Mouse (Mus musculus): ENCODE data around the gene Tspo. TPM values are rescaled to one million over a fixed set of nuclear protein-coding genes. Genes with fewer than 3 reads are reported as not detected.

The Tspo gene
- polyA plus RNA-seq, 1 experiment from 2014 or later, result 105 TPM

- no peaks in the 10 kb centered on the region for H3K27me3 ChIP-seq
- no peak for ATAC-seq (ENCODE audit: borderline replicate concordance, extremely low read depth, low FRiP score, low TSS enrichment)
- no peak overlapping the region for H3K4me3 ChIP-seq
- no peak overlapping the region for H3K27ac ChIP-seq
- peaks cover 56% of the 10 kb centered on the region for H3K36me3 ChIP-seq
- H3K4me2 ChIP-seq, result no peak overlapping the region
- WGBS, result 86% methylated on average over 8 of the region's 8 CpGs
- no peaks in the 10 kb centered on the region for H3K9me3 ChIP-seq
- H3K4me1 ChIP-seq, result no peaks in the 10 kb centered on the region
- no peak overlapping the region for H3K9ac ChIP-seq
These were observed 16.2 kb upstream of the Tspo start for GRCm38 (mm10) chr15:83547144-83547543.

DNA sequence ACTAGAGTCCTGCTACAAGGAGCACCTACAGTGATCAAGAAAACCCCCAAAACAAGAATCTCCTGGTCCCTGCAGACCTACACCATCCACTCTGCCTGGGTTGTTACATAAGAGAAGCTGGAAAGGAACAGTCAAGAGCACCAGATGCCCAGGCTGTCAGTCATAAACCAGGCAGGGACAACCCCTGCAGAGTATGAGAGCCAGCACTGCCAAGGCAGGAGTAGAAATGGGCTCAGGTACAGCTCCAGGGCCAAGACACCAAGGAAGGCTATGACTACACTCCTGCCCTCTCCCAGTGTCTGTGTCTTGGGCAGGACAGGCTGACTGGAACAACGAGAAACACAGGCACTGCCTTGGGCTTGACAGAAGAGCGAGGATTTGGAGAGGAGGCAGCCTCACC, 13.3 kb upstream of the Tspo start:
- WGBS, result 74% methylated on average over 2 of the region's 2 CpGs
- Histone ChIP-seq H3K9ac (no peak overlapping the region), H3K4me3 (no peak overlapping the region), H3K4me1 (peaks cover 7% of the 10 kb centered on the region), H3K27ac (no peak overlapping the region), H3K4me2 (no peak overlapping the region), H3K36me3 (peaks cover 51% of the 10 kb centered on the region), H3K9me3 (no peaks in the 10 kb centered on the region), H3K27me3 (no peaks in the 10 kb centered on the region)
- no peak for ATAC-seq (ENCODE audit: borderline replicate concordance, extremely low read depth, low FRiP score, low TSS enrichment)

DNA sequence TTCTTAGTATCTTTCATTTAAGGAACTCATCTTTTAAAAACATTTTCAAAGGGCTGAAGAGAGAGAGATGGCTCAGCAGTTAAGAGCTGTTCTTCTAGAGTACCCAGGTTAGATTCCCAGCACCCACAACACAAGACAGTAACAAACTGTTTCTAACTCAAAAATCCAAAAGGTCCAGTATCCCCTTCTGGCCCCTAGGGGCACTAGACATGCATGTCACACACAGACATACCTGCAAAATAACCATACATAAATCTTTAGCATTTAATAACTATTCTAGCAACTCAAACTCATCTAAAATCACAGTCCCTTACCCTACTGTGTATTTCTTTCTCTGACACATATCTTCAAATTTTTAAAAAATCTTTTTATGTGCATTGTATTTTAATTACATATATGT, 9.6 kb upstream of the Tspo start:
- H3K9me3 ChIP-seq, result no peaks in the 10 kb centered on the region
- H3K4me3 ChIP-seq, result no peak overlapping the region
- H3K9ac ChIP-seq, result no peak overlapping the region
- H3K27ac ChIP-seq, result no peak overlapping the region
- no peak for ATAC-seq (ENCODE audit: borderline replicate concordance, extremely low read depth, low FRiP score, low TSS enrichment)
- H3K4me1 ChIP-seq, result peaks cover 7% of the 10 kb centered on the region
- no peaks in the 10 kb centered on the region for H3K27me3 ChIP-seq
- H3K4me2 ChIP-seq, result no peak overlapping the region
- peaks cover 21% of the 10 kb centered on the region for H3K36me3 ChIP-seq

DNA sequence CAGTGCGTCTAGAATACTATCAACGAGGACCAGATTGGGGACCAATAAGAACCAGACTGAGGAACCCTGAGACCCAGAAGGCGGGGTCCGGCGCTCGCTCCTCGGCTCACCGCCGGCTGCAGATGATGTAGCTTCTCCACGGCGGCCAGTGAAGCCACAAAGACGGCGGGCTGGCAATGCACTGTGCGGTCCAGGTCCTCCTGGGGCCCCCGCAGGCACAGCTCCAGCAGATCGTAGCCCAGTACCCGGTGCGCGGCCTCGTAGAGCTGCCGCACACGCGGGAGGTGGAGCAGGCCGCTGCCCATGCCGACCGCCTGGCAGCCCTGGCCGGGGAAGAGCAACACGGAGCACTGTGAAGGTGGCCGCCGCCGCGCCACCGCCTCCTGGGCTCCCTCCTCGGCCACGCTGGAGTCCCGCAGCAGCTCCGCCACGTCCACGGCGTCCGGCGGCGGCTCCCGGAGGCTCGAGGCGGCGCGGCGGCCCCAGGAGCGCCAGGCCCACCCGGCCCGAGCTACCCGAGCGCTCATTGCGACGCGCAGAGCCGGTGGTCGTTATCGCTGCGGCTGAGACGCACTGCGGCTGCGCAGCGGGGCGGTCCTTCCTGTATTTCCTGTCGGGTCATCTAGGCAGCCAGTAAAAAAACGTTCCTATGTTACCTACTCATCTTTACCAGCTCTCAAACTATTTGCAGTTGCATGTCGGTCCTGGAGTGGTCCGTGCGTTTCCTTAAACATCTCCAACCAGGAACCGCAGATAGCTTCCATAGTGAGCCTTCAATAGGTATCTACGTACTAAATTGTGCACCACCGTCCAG, 8.0 kb upstream of the Tspo start:
- peaks cover 7% of the 10 kb centered on the region for H3K4me1 ChIP-seq
- no peaks in the 10 kb centered on the region for H3K27me3 ChIP-seq
- peak overlapping the region; percentile 76 for H3K4me3 ChIP-seq
- H3K36me3 ChIP-seq, result peaks cover 6% of the 10 kb centered on the region
- H3K4me2 ChIP-seq, result peak overlapping the region; percentile 88
- peak; percentile 87 for ATAC-seq (ENCODE audit: borderline replicate concordance, extremely low read depth, low FRiP score, low TSS enrichment)
- peak overlapping the region; percentile 90 for H3K9ac ChIP-seq
- peak overlapping the region; percentile 89 for H3K27ac ChIP-seq
- no peaks in the 10 kb centered on the region for H3K9me3 ChIP-seq
- WGBS, result under 1% methylated on average over 68 of the region's 74 CpGs

GRCm38 (mm10) chr15:83560941-83561477, 2.4 kb upstream of the Tspo start:
- Histone ChIP-seq H3K27ac (no peak overlapping the region), H3K9ac (no peak overlapping the region), H3K4me2 (no peak overlapping the region), H3K27me3 (no peaks in the 10 kb centered on the region), H3K36me3 (no peaks in the 10 kb centered on the region), H3K4me3 (no peak overlapping the region), H3K4me1 (peaks cover 16% of the 10 kb centered on the region), H3K9me3 (no peaks in the 10 kb centered on the region)
- ATAC-seq (ENCODE audit: borderline replicate concordance, extremely low read depth, low FRiP score, low TSS enrichment), result no peak
- 53% methylated on average over 5 of the region's 5 CpGs for WGBS

DNA sequence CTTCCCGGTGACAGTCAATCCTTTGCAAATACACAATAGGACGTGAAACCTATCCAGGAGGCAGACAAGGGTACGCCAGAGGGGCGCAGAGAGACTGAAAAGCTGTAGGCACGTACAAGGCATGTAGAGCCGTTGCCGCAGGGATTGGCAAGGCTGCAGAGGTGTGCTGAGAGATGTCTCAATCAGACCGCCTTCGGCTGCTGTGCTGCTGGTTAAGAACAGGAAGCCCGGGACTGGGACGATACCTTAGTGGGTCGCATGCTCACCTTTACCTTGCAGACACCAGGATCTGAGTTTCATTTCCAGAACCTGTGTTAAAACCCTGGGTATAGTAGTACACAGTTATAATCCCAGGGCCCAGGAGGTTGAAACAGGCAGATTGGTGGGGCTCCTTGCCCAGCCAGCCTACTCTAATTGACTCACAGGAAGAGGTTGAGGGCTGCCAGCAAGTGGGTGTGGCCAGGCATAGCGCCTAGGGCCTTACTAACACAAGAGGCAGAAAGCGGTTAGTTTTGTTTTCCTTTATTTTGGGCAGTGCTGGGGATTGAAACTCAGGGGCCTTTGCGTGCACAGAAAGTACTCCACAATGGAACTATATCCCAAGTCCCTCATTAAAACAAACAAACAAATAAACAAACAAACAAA, 644 bp upstream of the Tspo start:
- peak; percentile 75; the same call in 1 of the 2 replicates for ATAC-seq (ENCODE audit: borderline replicate concordance, extremely low read depth, low FRiP score, low TSS enrichment)
- Histone ChIP-seq H3K4me1 (peaks cover 16% of the 10 kb centered on the region), H3K27ac (peak overlapping the region; percentile 71), H3K9ac (0 out of 2 replicates have a peak overlapping the region, but pooled peaks have one; percentile 60), H3K36me3 (no peaks in the 10 kb centered on the region), H3K4me2 (peak overlapping the region; percentile 98), H3K4me3 (peak overlapping the region; percentile 59), H3K9me3 (no peaks in the 10 kb centered on the region), H3K27me3 (no peaks in the 10 kb centered on the region)
- 31% methylated on average over 15 of the region's 15 CpGs for WGBS

DNA sequence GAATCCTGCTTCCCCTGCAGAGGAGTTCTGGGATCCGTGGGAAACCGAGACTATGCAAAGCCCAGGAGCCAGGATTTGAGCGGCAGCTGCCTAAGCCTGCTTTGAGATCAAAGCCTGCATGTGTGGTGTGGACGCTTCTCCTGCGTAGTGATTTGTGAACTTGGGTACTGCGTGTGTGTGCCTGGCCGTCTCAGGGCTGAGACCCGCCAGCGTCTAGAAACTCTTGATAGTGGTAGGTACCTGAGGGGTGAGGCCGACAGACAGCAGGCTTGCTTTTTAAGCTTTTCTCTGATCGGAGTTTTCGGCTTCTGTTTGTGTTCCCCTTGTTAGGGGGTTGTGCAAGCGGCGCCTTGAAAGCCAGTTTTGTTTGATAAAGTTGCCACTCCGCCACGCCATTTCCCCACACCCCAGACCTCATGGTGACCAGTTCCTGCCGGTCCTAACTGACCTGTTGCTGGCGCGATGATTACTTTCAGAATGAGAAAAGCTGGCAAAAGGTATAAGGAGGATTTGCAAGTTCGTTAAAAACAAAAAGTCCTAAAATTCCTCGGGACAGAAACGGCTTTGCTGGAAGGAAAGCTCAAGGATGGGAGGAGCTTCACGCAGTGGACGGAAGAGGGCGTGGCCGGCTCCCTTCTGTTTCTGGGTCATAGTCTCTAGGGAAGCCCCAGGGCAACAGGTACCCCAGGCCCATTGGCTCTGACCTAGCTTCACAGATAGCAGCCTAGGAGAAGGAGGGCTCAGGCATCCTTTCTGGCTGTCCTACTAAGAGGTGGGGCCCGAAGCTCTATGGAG, 662 bp downstream of the Tspo start:
- H3K36me3 ChIP-seq, result no peaks in the 10 kb centered on the region
- peaks cover 16% of the 10 kb centered on the region for H3K4me1 ChIP-seq
- H3K27ac ChIP-seq, result peak overlapping the region; percentile 71
- H3K9me3 ChIP-seq, result no peaks in the 10 kb centered on the region
- H3K4me3 ChIP-seq, result peak overlapping the region; percentile 59
- WGBS, result 2% methylated on average over 27 of the region's 27 CpGs
- no peaks in the 10 kb centered on the region for H3K27me3 ChIP-seq
- 0 out of 2 replicates have a peak, but pooled peaks have one; percentile 33 for ATAC-seq (ENCODE audit: borderline replicate concordance, extremely low read depth, low FRiP score, low TSS enrichment)
- H3K4me2 ChIP-seq, result peak overlapping the region; percentile 98
- H3K9ac ChIP-seq, result peak overlapping the region; percentile 60

DNA sequence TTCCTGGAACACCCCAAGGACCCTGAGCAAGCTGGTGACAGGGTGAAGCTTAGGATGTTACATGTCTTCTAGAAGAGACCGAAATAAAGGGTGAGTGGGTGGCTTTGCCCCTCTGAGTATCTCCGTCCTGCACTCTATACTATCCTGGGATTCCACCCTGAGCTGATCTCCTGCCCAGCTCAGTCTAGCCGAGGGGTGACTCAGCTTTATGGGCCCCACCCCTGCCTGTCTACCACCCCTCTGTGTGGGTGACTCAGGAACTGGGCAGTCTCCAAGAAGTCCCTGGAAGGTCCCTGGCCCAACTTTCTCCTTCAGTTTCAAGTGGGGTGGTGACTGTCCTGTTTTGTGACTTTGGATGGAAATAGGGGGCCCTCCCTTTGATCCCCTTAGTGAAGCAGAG, 2.0 kb downstream of the Tspo start:
- ATAC-seq (ENCODE audit: borderline replicate concordance, extremely low read depth, low FRiP score, low TSS enrichment), result no peak

DNA sequence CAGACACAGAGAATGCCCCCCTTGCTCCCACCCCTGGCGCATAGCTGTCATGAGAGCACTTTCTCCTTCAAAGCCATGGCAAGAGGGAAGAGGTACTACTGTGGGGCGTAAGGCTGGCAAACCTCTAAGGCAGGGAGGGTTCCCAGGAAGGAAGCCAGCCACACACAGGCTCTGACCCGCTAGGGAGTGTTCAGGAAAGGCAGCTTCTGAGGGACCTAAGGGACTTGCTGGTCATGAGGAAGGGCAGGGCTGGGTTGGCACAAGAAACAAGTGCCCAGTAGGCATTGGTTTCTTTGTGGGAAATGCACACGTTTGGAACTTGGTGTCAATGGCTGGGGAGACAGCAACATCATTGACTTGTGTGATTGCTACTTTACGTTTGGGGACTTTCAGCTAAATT, 2.6 kb downstream of the Tspo start:
- Histone ChIP-seq H3K36me3 (no peaks in the 10 kb centered on the region), H3K27me3 (no peaks in the 10 kb centered on the region), H3K27ac (no peak overlapping the region), H3K9ac (no peak overlapping the region), H3K4me2 (no peak overlapping the region), H3K4me1 (peaks cover 16% of the 10 kb centered on the region), H3K9me3 (no peaks in the 10 kb centered on the region), H3K4me3 (no peak overlapping the region)
- ATAC-seq (ENCODE audit: borderline replicate concordance, extremely low read depth, low FRiP score, low TSS enrichment), result no peak
- WGBS, result 67% methylated on average over 5 of the region's 5 CpGs

More for the DNA sequence above, 2.0 kb downstream of the Tspo start:
- no peaks in the 10 kb centered on the region for H3K27me3 ChIP-seq
- no peak overlapping the region for H3K4me2 ChIP-seq
- 83% methylated on average over 3 of the region's 3 CpGs for WGBS
- H3K9me3 ChIP-seq, result no peaks in the 10 kb centered on the region
- H3K27ac ChIP-seq, result no peak overlapping the region
- H3K4me3 ChIP-seq, result no peak overlapping the region
- H3K36me3 ChIP-seq, result no peaks in the 10 kb centered on the region
- peaks cover 16% of the 10 kb centered on the region for H3K4me1 ChIP-seq
- no peak overlapping the region for H3K9ac ChIP-seq

DNA sequence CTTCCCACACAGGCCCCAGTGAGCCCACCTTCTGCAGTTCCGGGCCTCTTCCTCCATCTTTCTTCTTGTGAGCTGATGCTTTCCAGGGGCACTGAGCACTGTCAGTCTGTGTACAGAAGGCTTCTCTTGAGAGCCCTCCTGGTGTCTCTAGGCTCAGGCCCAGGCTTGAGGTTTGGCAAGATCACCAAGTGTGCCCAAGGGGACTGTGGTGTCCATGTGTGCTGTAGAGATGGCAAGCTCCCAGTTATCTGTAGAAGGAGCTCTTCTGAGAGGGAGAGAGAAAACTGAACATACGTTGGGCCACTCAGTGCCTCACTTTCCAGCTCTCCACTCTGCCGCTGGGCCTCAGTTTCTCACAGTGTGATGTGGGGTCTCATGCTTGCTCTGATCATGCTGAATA, 4.3 kb downstream of the Tspo start:
- H3K4me3 ChIP-seq, result no peak overlapping the region
- no peak overlapping the region for H3K4me2 ChIP-seq
- H3K4me1 ChIP-seq, result peaks cover 12% of the 10 kb centered on the region
- 80% methylated on average over 3 of the region's 3 CpGs for WGBS
- H3K36me3 ChIP-seq, result no peaks in the 10 kb centered on the region
- H3K9me3 ChIP-seq, result no peaks in the 10 kb centered on the region
- H3K9ac ChIP-seq, result no peak overlapping the region
- no peak for ATAC-seq (ENCODE audit: borderline replicate concordance, extremely low read depth, low FRiP score, low TSS enrichment)
- H3K27me3 ChIP-seq, result no peaks in the 10 kb centered on the region
- no peak overlapping the region for H3K27ac ChIP-seq

DNA sequence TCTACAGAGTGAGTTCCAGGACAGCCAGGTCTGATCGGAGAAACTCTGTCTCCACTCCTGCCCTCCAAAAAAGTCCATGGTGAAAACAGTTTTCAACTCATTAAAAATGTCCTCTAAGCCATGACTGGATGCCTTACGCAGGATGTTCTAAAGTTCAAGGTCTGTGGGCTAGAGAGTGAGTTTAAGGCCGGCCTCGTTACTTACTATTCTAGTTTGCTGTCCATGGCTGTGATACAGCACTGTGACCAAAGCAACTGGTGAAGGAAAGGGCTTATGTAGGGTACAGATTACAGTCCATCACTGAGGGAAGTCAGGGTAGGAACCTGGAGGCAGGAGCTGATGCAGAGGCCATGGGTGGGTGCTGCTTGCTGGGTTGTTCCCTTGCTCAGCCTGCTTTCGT, 5.2 kb downstream of the Tspo start:
- Histone ChIP-seq H3K27me3 (no peaks in the 10 kb centered on the region), H3K4me2 (no peak overlapping the region), H3K27ac (no peak overlapping the region), H3K4me3 (no peak overlapping the region), H3K4me1 (peaks cover 5% of the 10 kb centered on the region), H3K36me3 (no peaks in the 10 kb centered on the region), H3K9me3 (no peaks in the 10 kb centered on the region), H3K9ac (no peak overlapping the region)
- no peak for ATAC-seq (ENCODE audit: borderline replicate concordance, extremely low read depth, low FRiP score, low TSS enrichment)
- 92% methylated on average over 5 of the region's 5 CpGs for WGBS

All from lung, embryonic 15.5 days (tissue).